Mouse (Mus musculus) lung, postnatal 0 days (tissue): Measurements from ENCODE around the gene Gm7073.

ENCODE experiments used
- CTCF ChIP-seq: IDR thresholded peaks from 2 replicates; pipeline ENCODE4 v1.5.1; 2016; ENCODE audit warnings: antibody characterized with exemption, mild to moderate bottlenecking
- EP300 ChIP-seq: IDR thresholded peaks from 2 replicates; pipeline ENCODE4 v1.6.1; 2016; ENCODE audit warnings: antibody characterized with exemption, mild to moderate bottlenecking, control low read depth

DNA sequence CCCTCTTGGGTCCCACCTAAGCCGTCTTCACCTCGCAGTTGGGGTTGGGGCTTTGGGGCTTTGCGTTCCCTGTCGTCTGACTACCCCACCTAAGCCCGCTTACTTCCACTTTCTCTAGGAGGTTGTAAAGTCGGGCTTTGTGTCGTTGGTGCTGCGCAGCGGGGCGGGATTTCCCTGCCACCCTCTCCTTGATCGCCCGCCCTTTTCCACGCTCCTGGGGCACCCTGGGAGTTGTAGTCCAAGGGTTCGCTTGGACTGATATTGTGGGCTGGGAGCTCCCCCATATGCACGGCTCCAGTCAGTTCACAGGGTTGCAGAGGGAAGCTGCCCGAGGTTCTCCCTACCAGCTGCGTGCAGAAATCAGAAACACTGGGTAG lies 134.4 kb downstream of the Gm7073 start:
- TF ChIP-seq CTCF (peak; percentile 70), EP300 (no peak)
